Mouse (Mus musculus): ENCODE measurements at regions not wholly inside any gene's neighbourhood (a gene's known extent, or its start where the extent isn't known, plus 50 kb on each side); places are given as distances from the start of the nearest gene placed in this dataset.

DNA sequence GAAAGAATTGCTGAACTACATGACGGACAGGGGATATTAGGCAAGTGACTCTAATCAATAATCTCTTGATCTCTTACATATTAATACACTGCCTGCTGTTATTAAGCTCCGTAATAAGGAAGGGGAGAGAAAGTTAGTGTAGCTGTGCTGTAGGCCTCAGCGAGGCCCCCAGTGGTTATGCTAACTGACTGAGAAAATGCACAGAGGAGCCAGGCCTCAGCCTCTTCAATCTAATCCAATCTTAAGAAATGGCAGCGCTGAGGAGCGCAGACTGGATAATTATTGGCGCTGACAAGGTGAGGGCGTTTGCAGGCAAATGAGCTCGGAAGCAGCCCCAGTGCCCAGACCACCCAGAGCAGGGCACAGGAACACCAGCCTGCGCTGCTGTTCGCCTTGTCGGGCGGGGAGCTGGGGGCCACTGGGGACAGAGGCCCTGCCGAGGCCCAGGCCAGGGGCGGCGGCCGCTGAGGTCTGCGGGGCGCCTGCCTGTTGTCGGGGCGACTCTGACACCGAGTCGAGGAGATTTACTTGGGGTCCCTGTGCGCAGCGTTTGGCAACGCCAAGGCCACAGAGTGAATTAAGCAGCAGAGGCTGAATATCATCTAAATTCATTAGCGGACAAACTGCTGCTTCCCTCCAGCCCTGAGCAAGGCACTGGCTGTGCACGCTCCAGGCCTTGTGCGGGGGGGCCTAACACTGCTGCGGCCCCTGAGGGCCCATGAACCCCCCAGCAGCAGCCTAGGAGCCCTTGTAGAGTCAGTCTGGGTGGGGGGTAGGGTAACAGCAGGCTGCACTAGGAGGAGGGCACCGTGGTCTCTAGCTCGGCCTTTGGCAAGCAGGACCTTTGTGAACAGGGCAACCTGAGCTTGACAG is 493.4 kb upstream of the Mki67 start:
- Histone ChIP-seq H3K9ac (ENCODE audit: control insufficient read depth, low read depth, low read length, poor library complexity, severe bottlenecking) (no peak overlapping the region), H3K27me3 (ENCODE audit: control insufficient read depth in 1 of 2, insufficient read depth in 2 of 2, low read length in 2 of 2) (no peaks in the 10 kb centered on the region; a peak in 1 of 4 replicates)

DNA sequence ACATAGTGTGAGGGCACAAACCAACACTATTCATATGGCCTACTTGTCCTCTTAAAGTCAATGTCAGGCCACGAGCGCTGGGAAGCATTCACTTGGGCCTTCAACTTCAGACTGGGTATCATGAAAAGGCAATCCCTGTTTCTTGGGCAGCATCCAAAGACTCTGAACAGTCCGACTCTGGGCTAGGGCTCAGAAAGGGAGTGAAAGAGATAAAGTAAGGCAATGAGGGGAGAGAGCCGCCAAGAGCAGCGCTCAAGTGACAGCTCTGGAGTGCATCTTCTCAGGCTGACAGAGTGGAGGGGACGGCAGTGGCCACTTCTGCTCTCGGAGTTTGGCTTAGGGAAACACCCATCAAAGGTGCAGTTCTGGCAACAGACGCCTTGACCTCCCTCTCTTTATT is 496.3 kb upstream of the Mki67 start:
- no peaks in the 10 kb centered on the region for H3K9me3 ChIP-seq (replicated peaks; ENCODE audit: insufficient read depth, low read length)

More for the DNA sequence above, 493.4 kb upstream of the Mki67 start:
- no peaks in the 10 kb centered on the region for H3K36me3 ChIP-seq (ENCODE audit: control insufficient read depth in 1 of 2, insufficient read depth in 2 of 2, low read length in 2 of 2)
- DNase-seq (ENCODE audit: low read depth, low spot score): no peak
- no peaks in the 10 kb centered on the region for H3K4me1 ChIP-seq (ENCODE audit: control insufficient read depth in 1 of 2, insufficient read depth in 2 of 2, low read length in 2 of 2)
- H3K9me3 ChIP-seq (replicated peaks; ENCODE audit: insufficient read depth, low read length): no peaks in the 10 kb centered on the region
- no peaks in the 10 kb centered on the region for H3K79me2 ChIP-seq (ENCODE audit: control insufficient read depth, insufficient read depth, low read length, poor library complexity)
- no peak overlapping the region for H3K4me3 ChIP-seq (ENCODE audit: control insufficient read depth in 1 of 2, insufficient read depth in 1 of 2, low read depth in 2 of 2, low read length in 2 of 2)
- TF ChIP-seq SMC3 (IDR thresholded peaks at IDR 0.05; ENCODE audit: low read depth, low read length): no peak
- no peak for TF ChIP-seq NELFE (IDR thresholded peaks at IDR 0.05; ENCODE audit: low read depth, low read length)
- no peak for TF ChIP-seq GATA1 (IDR thresholded peaks at IDR 0.05; ENCODE audit: low read depth, low read length)
- no peak overlapping the region for H3K27ac ChIP-seq (ENCODE audit: control insufficient read depth, low read depth, low read length)

DNA sequence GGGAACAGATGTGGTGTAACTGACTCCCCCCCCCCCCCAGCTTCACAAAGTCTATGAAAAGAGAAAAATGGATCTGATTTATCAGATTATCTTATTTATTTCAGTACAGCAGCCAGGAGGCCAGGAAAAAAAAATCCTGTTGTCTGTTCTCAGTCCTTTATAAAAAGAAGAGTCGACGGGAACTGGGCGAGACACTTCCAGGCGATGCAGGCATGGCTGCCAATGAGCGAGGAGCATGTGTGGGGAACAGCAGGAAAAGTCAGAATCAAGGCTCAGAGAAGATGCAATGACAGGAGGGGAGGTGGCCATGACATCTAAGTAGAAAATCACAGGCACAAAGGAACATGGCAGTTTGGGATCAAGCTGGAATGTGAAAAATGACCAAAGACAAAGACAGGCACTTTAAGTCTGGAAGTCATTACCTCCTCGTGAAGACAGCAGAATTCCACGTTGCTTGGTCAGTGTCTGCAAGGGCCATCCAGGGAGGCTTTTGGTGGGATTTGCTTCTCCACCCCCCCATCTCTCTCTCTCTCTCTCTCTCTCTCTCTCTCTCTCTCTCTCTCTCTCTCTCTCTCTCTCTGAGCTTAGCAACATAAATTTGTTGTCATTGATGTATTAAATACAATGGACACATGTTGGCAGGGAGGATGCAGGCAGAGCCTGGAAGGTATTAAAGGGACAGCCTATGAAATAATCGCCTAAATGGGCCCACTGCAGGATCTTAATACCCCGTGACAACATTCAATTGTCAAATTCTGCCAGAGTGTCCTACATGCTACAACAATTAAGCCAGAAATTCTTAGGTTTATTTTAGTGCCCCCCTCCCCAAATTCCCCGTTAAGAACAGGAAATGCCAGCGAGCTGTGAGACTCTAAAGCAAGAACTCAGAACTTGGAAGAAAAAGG is 497.1 kb upstream of the Mki67 start:
- H3K36me3 ChIP-seq (ENCODE audit: control insufficient read depth in 1 of 2, insufficient read depth in 2 of 2, low read length in 2 of 2): no peaks in the 10 kb centered on the region
- DNase-seq (ENCODE audit: low read depth, low spot score): no peak
- H3K79me2 ChIP-seq (ENCODE audit: control insufficient read depth, insufficient read depth, low read length, poor library complexity): no peaks in the 10 kb centered on the region
- H3K27ac ChIP-seq (ENCODE audit: control insufficient read depth, low read depth, low read length): no peak overlapping the region
- H3K9me3 ChIP-seq (replicated peaks; ENCODE audit: insufficient read depth, low read length): no peaks in the 10 kb centered on the region
- no peaks in the 10 kb centered on the region for H3K4me1 ChIP-seq (ENCODE audit: control insufficient read depth in 1 of 2, insufficient read depth in 2 of 2, low read length in 2 of 2)
- TF ChIP-seq MAFK (IDR thresholded peaks at IDR 0.05; ENCODE audit: borderline replicate concordance, low read depth, low read length) (no peak), MAX (IDR thresholded peaks at IDR 0.05; ENCODE audit: low read length) (no peak), UBTF (IDR thresholded peaks at IDR 0.05; ENCODE audit: borderline replicate concordance, insufficient read depth, low read depth, low read length) (no peak), NRF1 (IDR thresholded peaks at IDR 0.05; ENCODE audit: insufficient read depth, low read depth, low read length, poor library complexity, severe bottlenecking) (no peak), JUND (IDR thresholded peaks at IDR 0.05; ENCODE audit: low read depth, low read length) (no peak), USF1 (IDR thresholded peaks at IDR 0.05; ENCODE audit: low read depth, low read length) (no peak), USF2 (IDR thresholded peaks at IDR 0.05; ENCODE audit: borderline replicate concordance in 1 of 2, insufficient read depth in 1 of 2, low read depth in 1 of 2, low read length in 2 of 2) (no peak), NELFE (IDR thresholded peaks at IDR 0.05; ENCODE audit: low read depth, low read length) (no peak), ZC3H11A (IDR thresholded peaks at IDR 0.05; ENCODE audit: low read depth, low read length) (no peak), GABPA (IDR thresholded peaks at IDR 0.05; ENCODE audit: low read depth, low read length) (no peak), MYB (IDR thresholded peaks at IDR 0.05; ENCODE audit: low read depth, low read length) (no peak), ZNF384 (IDR thresholded peaks at IDR 0.05; ENCODE audit: low read depth, low read length) (no peak), POLR2A (IDR thresholded peaks at IDR 0.05; ENCODE audit: control insufficient read depth in 1 of 2, insufficient read depth in 1 of 2, low read depth in 1 of 2, low read length in 2 of 2, poor library complexity in 1 of 2) (no peak)
- H3K4me3 ChIP-seq (ENCODE audit: control insufficient read depth in 1 of 2, insufficient read depth in 1 of 2, low read depth in 2 of 2, low read length in 2 of 2): no peak overlapping the region
- no peak overlapping the region for H3K9ac ChIP-seq (ENCODE audit: control insufficient read depth, low read depth, low read length, poor library complexity, severe bottlenecking)
- H3K27me3 ChIP-seq (ENCODE audit: control insufficient read depth in 1 of 2, insufficient read depth in 2 of 2, low read length in 2 of 2): no peaks in the 10 kb centered on the region; a peak in 1 of 4 replicates

More for the DNA sequence above, 496.3 kb upstream of the Mki67 start:
- Histone ChIP-seq H3K27me3 (ENCODE audit: control insufficient read depth in 1 of 2, insufficient read depth in 2 of 2, low read length in 2 of 2) (no peaks in the 10 kb centered on the region; a peak in 1 of 4 replicates), H3K4me1 (ENCODE audit: control insufficient read depth in 1 of 2, insufficient read depth in 2 of 2, low read length in 2 of 2) (no peaks in the 10 kb centered on the region), H3K9ac (ENCODE audit: control insufficient read depth, low read depth, low read length, poor library complexity, severe bottlenecking) (no peak overlapping the region), H3K27ac (ENCODE audit: control insufficient read depth, low read depth, low read length) (no peak overlapping the region), H3K4me3 (ENCODE audit: control insufficient read depth in 1 of 2, insufficient read depth in 1 of 2, low read depth in 2 of 2, low read length in 2 of 2) (no peak overlapping the region), H3K79me2 (ENCODE audit: control insufficient read depth, insufficient read depth, low read length, poor library complexity) (no peaks in the 10 kb centered on the region), H3K36me3 (ENCODE audit: control insufficient read depth in 1 of 2, insufficient read depth in 2 of 2, low read length in 2 of 2) (no peaks in the 10 kb centered on the region)
- DNase-seq (ENCODE audit: low read depth, low spot score): no peak
- TF ChIP-seq SIN3A (IDR thresholded peaks at IDR 0.05; ENCODE audit: low read length): no peak
- no peak for TF ChIP-seq TCF12 (IDR thresholded peaks at IDR 0.05; ENCODE audit: low read depth, low read length)
- TF ChIP-seq HCFC1 (IDR thresholded peaks at IDR 0.05; ENCODE audit: low read depth, low read length): no peak
- no peak for TF ChIP-seq JUND (IDR thresholded peaks at IDR 0.05; ENCODE audit: low read depth, low read length)
- no peak for TF ChIP-seq CHD1 (IDR thresholded peaks at IDR 0.05; ENCODE audit: low read depth, low read length)
- no peak for TF ChIP-seq RAD21 (IDR thresholded peaks at IDR 0.05; ENCODE audit: low read depth, low read length)
- TF ChIP-seq TBP (IDR thresholded peaks at IDR 0.05; ENCODE audit: low read depth, low read length): no peak
- TF ChIP-seq USF1 (IDR thresholded peaks at IDR 0.05; ENCODE audit: low read depth, low read length): no peak

Measured in MEL (cell line).